Comparison of ENCODE assay signal across 11 mouse cellular contexts in the genomic region with DNA sequence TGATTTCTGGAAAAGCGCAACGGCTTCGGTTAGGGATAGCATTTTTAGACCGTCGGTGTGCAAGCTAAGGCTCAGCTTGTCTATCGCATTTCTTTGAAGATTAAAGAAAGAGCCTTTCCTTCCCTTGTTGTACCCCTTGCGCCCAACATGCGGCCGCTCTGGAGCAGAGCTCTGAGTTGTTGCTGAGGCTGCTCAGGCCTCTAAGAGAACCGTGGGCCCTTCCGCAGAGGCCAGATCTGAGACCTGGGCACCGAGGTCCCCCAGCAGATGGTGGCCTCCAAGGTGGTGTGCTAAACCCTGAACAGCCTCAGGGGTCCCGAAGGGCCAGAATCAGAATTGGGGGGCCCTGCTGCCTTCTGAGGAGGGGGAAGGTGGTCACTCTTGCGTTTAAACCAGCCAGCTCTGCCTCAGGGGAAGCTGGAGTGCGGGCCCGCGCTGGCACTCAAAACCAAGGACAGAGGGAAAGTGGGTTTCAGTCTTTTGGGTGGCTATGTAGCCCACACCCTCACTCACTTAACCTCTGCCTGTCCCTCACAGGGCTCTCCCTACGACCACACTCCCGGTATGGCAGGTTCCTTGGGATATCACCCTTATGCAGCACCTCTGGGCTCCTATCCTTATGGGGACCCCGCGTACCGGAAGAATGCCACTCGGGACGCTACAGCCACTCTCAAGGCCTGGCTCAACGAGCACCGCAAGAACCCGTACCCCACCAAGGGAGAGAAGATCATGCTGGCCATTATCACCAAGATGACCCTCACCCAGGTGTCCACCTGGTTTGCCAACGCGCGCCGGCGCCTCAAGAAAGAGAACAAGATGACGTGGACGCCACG. TPM values are rescaled to one million over a fixed set of nuclear protein-coding genes. Genes with fewer than 3 reads are reported as not detected.
A peak's percentile ranks its signal among the peaks of the same experiment; 100 is the strongest.
DNase-seq lines count a peak whose midpoint lies in the region; ATAC-seq and TF ChIP-seq lines count a peak whose summit lies in the region.
"Had no signal": no experiment of that assay in that cellular context is flagged by ENCODE, and none has a peak within 500 bp of the region (broad histone marks: within the 10 kb centered on the region; RNA-seq: fewer than 3 reads in every experiment).

No protein-coding gene starts in this region.

- peak overlapping the region; percentile 66 for H3K9ac ChIP-seq in limb, embryonic 15.5 days

- no peaks in the 10 kb centered on the region for H3K36me3 ChIP-seq in limb, embryonic 15.5 days

- no peak for ATAC-seq in limb, embryonic 15.5 days (ENCODE audit: insufficient number of reproducible peaks, low FRiP score, low TSS enrichment, low read depth)

- H3K4me2 ChIP-seq in limb, embryonic 15.5 days: peak overlapping the region; percentile 81

- peak; percentile 18 to 31 for DNase-seq in cerebellum, postnatal 25 days
- DNase-seq in cerebellum, adult 9-10 months: no peak
- peak; percentile 64 for DNase-seq in brain, embryonic 14.5 days (ENCODE audit: low read depth)
- DNase-seq in heart, postnatal 10 days: peak; percentile 49 to 57
- peak; percentile 59 for DNase-seq in retina, embryonic 14.5 days (ENCODE audit: low spot score)
- DNase-seq in MN1 (ENCODE audit: low spot score): no peak
- DNase-seq in thymus, postnatal 0 days (ENCODE audit: low spot score): no peak

- H3K27me3 ChIP-seq in limb, embryonic 15.5 days: peaks cover 72% of the 10 kb centered on the region
- H3K27me3 ChIP-seq: CH12.LX had no signal

- H3K4me1 ChIP-seq in limb, embryonic 15.5 days: peaks cover 54% of the 10 kb centered on the region

- no peaks in the 10 kb centered on the region for H3K9me3 ChIP-seq in limb, embryonic 15.5 days

- TF ChIP-seq CTCF in brain, embryonic 14.5 days (IDR thresholded peaks at IDR 0.05; ENCODE audit: borderline replicate concordance, extremely low read depth, insufficient read depth, insufficient read length): no peak

- TF ChIP-seq POLR2A in brain, embryonic 14.5 days (IDR thresholded peaks at IDR 0.05; ENCODE audit: borderline replicate concordance, extremely low read depth, insufficient read depth, insufficient read length, poor library complexity, severe bottlenecking): no peak

- WGBS in limb, embryonic 15.5 days: 2% methylated on average over 35 of the region's 35 CpGs

- H3K27ac ChIP-seq in limb, embryonic 15.5 days: peak overlapping the region; percentile 95
- H3K27ac ChIP-seq: macrophage had no signal

- intact Hi-C loops in heart, postnatal 10 days (cut with DNase I): loop anchor here (5.0 kb wide), 2 partner anchors 372 to 977 kb away; no protein-coding TSS in a partner anchor

- H3K4me3 ChIP-seq in limb, embryonic 15.5 days: peak overlapping the region; percentile 78
- H3K4me3 ChIP-seq: erythroblast, embryonic 14.5 days had no signal

RNA-seq across cellular contexts. Expression of a gene that starts 1.8 kb away (rescaled TPM):
- polyA plus RNA-seq in brain, embryonic 14.5 days (2012; rRNA removed): 15.7 and 26.1 TPM in 2 replicates
- 10 to 100 TPM in 1 of 2 experiments, 1 to 10 TPM in 1; 8.7 to 10.9 TPM for total RNA-seq in heart, postnatal 10 days (2021)
- polyA plus RNA-seq in limb, embryonic 15.5 days (2015; fragmentation: Nextera tagmentation; extraction: Ambion mirVana): 23.6 and 29.9 TPM in 2 replicates
- 0.12 TPM in 1 of 2 replicates, not detected in the other for polyA plus RNA-seq in thymus, postnatal 0 days (2015; fragmentation: Nextera tagmentation; extraction: Ambion mirVana)
- total RNA-seq: CH12.LX had no signal
- polyA plus RNA-seq: macrophage had no signal

Comparison
In these comparisons a context has a peak if more than half of its experiments do, and no peak if none do; other contexts are left out.
1. DNase-seq: peak in cerebellum, postnatal 25 days (2 of 2), brain, embryonic 14.5 days (single experiment), heart, postnatal 10 days (2 of 2) and retina, embryonic 14.5 days (single experiment); none in cerebellum, adult 9-10 months (single experiment), MN1 (single experiment) and thymus, postnatal 0 days (single experiment).
2. RNA of a gene that starts 1.8 kb away (polyA plus RNA-seq): 23.6 to 29.9 TPM in limb, embryonic 15.5 days and 15.7 to 26.1 TPM in brain, embryonic 14.5 days; 0.12 TPM in thymus, postnatal 0 days; every median in the first group is over 10 times any median in the second.